Mouse (Mus musculus): ENCODE results near the gene 1700001C19Rik. TPM values are rescaled to one million over a fixed set of nuclear protein-coding genes. Genes with fewer than 3 reads are reported as not detected.

Gene 1700001C19Rik
- total and polyA plus RNA-seq, 3 experiments = not detected

DNA sequence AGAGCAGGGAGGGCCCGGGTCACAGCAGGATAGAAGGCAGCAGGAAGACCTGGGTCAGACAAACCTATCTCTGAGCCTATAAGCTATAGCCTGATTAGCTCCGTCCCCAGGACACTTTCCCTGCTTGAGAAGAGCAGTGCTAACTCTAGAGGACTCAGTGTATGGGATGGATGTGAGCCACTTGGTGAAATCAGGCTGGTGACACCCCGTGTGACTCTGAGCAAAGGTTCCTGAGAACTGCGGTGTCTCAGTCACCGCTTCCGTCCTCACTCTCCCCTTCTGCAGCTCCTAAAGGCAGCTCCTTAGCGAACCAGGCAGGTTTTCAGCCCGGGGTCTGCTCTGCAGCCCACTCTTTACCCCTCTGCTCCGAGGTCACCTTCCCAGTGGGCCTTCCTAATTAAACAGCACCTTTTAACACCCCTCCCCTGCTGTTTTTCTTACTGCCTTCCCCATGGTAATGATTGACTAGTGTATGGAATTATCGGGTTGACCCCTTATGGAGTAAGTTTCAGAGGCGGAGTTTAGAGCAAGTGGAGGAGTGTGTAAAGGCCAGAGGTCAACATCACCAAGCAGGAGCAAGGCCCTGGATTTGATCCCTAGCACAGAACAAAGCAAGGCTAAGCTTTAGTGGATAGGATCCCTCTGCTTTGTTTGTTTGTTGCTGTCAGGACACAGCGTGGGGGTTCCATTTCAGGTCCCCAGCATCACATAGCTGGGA, 27.2 kb upstream of the 1700001C19Rik start:
- ATAC-seq (ENCODE audit: extremely low read depth, insufficient number of reproducible peaks, low FRiP score, poor library complexity, severe bottlenecking) (no peak), DNase-seq (ENCODE audit: low spot score) (no peak)
- Histone ChIP-seq H3K4me3 (ENCODE audit: low read depth, low read length) (no peak overlapping the region), H3K9me3 (replicated peaks) (no peaks in the 10 kb centered on the region), H3K4me1 (ENCODE audit: insufficient read depth, low read depth, low read length) (no peaks in the 10 kb centered on the region), H3K36me3 (replicated peaks) (no peaks in the 10 kb centered on the region), H3K27me3 (ENCODE audit: insufficient read depth, low read length) (peaks cover 72% of the 10 kb centered on the region)
- TF ChIP-seq POLR2AphosphoS5 (IDR thresholded peaks at IDR 0.05; ENCODE audit: insufficient replicate concordance, low read depth, low read length) = no peak
- no peak for TF ChIP-seq TAL1 (conservative IDR thresholded peaks at IDR 0.05; ENCODE audit: low read depth, low read length)
- no peak for TF ChIP-seq GATA1 (IDR thresholded peaks at IDR 0.05; ENCODE audit: borderline replicate concordance, low read length)
- TF ChIP-seq CTCF (IDR thresholded peaks at IDR 0.05; ENCODE audit: low read depth, low read length) = no peak
- no peak for TF ChIP-seq GATA2 (IDR thresholded peaks at IDR 0.05; ENCODE audit: borderline replicate concordance, low read depth, low read length)

GRCm38 (mm10) chr17:47462728-47463388, 25.7 kb upstream of the 1700001C19Rik start:
- TF ChIP-seq TAL1 (conservative IDR thresholded peaks at IDR 0.05; ENCODE audit: low read depth, low read length) (no peak), POLR2AphosphoS5 (IDR thresholded peaks at IDR 0.05; ENCODE audit: insufficient replicate concordance, low read depth, low read length) (no peak), GATA2 (IDR thresholded peaks at IDR 0.05; ENCODE audit: borderline replicate concordance, low read depth, low read length) (no peak), GATA1 (IDR thresholded peaks at IDR 0.05; ENCODE audit: borderline replicate concordance, low read length) (no peak), CTCF (IDR thresholded peaks at IDR 0.05; ENCODE audit: low read depth, low read length) (no peak)
- H3K4me1 ChIP-seq (ENCODE audit: insufficient read depth, low read depth, low read length) = no peaks in the 10 kb centered on the region
- no peak for DNase-seq (ENCODE audit: low spot score)
- H3K4me3 ChIP-seq (ENCODE audit: low read depth, low read length) = no peak overlapping the region
- H3K27me3 ChIP-seq (ENCODE audit: insufficient read depth, low read length) = peaks cover 70% of the 10 kb centered on the region
- ATAC-seq (ENCODE audit: extremely low read depth, insufficient number of reproducible peaks, low FRiP score, poor library complexity, severe bottlenecking) = no peak
- H3K9me3 ChIP-seq (replicated peaks) = no peaks in the 10 kb centered on the region
- no peaks in the 10 kb centered on the region for H3K36me3 ChIP-seq (replicated peaks)

DNA sequence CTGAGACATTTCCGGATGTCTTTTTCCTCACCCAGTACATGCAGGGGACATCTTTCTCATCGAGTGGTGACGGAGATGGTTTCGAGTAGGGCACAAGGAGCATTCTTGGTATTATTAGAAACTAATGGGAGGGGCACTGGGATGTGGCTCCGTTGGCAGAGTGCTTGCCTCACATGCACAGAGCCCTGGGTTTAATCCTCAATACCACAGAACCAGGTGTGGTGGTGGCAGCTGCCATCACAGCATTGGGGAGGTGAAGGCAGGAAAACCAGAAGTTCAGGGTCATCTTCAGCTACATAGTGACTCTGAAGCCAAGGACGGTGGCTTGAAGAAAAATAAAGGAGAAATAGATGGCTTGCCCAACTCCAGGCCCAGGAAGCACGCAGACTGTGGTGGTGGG, 25.0 kb upstream of the 1700001C19Rik start:
- no peaks in the 10 kb centered on the region for H3K9me3 ChIP-seq (replicated peaks)
- DNase-seq (ENCODE audit: low spot score) (no peak), ATAC-seq (ENCODE audit: extremely low read depth, insufficient number of reproducible peaks, low FRiP score, poor library complexity, severe bottlenecking) (no peak)
- no peak overlapping the region for H3K4me3 ChIP-seq (ENCODE audit: low read depth, low read length)
- H3K4me1 ChIP-seq (ENCODE audit: insufficient read depth, low read depth, low read length) = no peaks in the 10 kb centered on the region
- no peaks in the 10 kb centered on the region for H3K36me3 ChIP-seq (replicated peaks)
- TF ChIP-seq GATA1 (IDR thresholded peaks at IDR 0.05; ENCODE audit: borderline replicate concordance, low read length) = no peak
- no peak for TF ChIP-seq CTCF (IDR thresholded peaks at IDR 0.05; ENCODE audit: low read depth, low read length)
- TF ChIP-seq GATA2 (IDR thresholded peaks at IDR 0.05; ENCODE audit: borderline replicate concordance, low read depth, low read length) = no peak
- H3K27me3 ChIP-seq (ENCODE audit: insufficient read depth, low read length) = peaks cover 65% of the 10 kb centered on the region

DNA sequence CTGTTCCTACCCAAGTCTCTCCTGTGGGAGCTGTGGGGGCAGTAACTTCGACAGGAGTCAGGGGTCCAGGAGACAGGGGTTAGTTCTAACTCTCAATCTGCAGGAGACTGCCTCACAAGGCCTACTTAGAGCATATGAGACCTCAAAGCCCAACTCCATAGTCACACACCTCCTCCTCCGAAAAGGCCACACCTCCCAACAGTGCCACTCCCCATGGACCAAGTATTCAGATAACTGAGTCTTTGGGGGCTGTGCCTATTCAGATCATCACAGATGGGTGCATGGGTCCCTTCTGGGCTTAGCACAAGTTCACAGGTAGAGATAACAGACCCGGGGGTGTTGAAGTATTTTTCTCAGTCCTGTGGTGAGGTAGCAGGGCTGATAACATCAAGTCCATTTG, 24.5 kb upstream of the 1700001C19Rik start:
- DNase-seq (ENCODE audit: low spot score) (no peak), ATAC-seq (ENCODE audit: extremely low read depth, insufficient number of reproducible peaks, low FRiP score, poor library complexity, severe bottlenecking) (no peak)
- peaks cover 60% of the 10 kb centered on the region for H3K27me3 ChIP-seq (ENCODE audit: insufficient read depth, low read length)
- no peaks in the 10 kb centered on the region for H3K36me3 ChIP-seq (replicated peaks)
- peaks cover 3% of the 10 kb centered on the region; the same call in 1 of the 2 replicates for H3K4me1 ChIP-seq (ENCODE audit: insufficient read depth, low read depth, low read length)
- TF ChIP-seq TAL1 (conservative IDR thresholded peaks at IDR 0.05; ENCODE audit: low read depth, low read length) (no peak), POLR2AphosphoS5 (IDR thresholded peaks at IDR 0.05; ENCODE audit: insufficient replicate concordance, low read depth, low read length) (no peak), GATA1 (IDR thresholded peaks at IDR 0.05; ENCODE audit: borderline replicate concordance, low read length) (no peak), GATA2 (IDR thresholded peaks at IDR 0.05; ENCODE audit: borderline replicate concordance, low read depth, low read length) (no peak), CTCF (IDR thresholded peaks at IDR 0.05; ENCODE audit: low read depth, low read length) (no peak)
- H3K9me3 ChIP-seq (replicated peaks) = no peaks in the 10 kb centered on the region
- H3K4me3 ChIP-seq (ENCODE audit: low read depth, low read length) = no peak overlapping the region

GRCm38 (mm10) chr17:47459341-47459919, 22.3 kb upstream of the 1700001C19Rik start:
- no peaks in the 10 kb centered on the region for H3K9me3 ChIP-seq (replicated peaks)
- no peak overlapping the region for H3K4me3 ChIP-seq (ENCODE audit: low read depth, low read length)
- H3K36me3 ChIP-seq (replicated peaks) = no peaks in the 10 kb centered on the region
- no peak for TF ChIP-seq TAL1 (conservative IDR thresholded peaks at IDR 0.05; ENCODE audit: low read depth, low read length)
- no peak for TF ChIP-seq GATA1 (IDR thresholded peaks at IDR 0.05; ENCODE audit: borderline replicate concordance, low read length)
- TF ChIP-seq CTCF (IDR thresholded peaks at IDR 0.05; ENCODE audit: low read depth, low read length) = no peak
- H3K27me3 ChIP-seq (ENCODE audit: insufficient read depth, low read length) = peaks cover 49% of the 10 kb centered on the region
- DNase-seq (ENCODE audit: low spot score) (no peak), ATAC-seq (ENCODE audit: extremely low read depth, insufficient number of reproducible peaks, low FRiP score, poor library complexity, severe bottlenecking) (no peak)
- H3K4me1 ChIP-seq (ENCODE audit: insufficient read depth, low read depth, low read length) = peaks cover 14% of the 10 kb centered on the region

GRCm38 (mm10) chr17:47458936-47459335, 21.8 kb upstream of the 1700001C19Rik start:
- Histone ChIP-seq H3K4me1 (ENCODE audit: insufficient read depth, low read depth, low read length) (peaks cover 17% of the 10 kb centered on the region), H3K36me3 (replicated peaks) (no peaks in the 10 kb centered on the region), H3K9me3 (replicated peaks) (no peaks in the 10 kb centered on the region), H3K4me3 (ENCODE audit: low read depth, low read length) (no peak overlapping the region), H3K27me3 (ENCODE audit: insufficient read depth, low read length) (peaks cover 44% of the 10 kb centered on the region)
- TF ChIP-seq POLR2AphosphoS5 (IDR thresholded peaks at IDR 0.05; ENCODE audit: insufficient replicate concordance, low read depth, low read length) = no peak
- no peak for TF ChIP-seq TAL1 (conservative IDR thresholded peaks at IDR 0.05; ENCODE audit: low read depth, low read length)
- no peak for TF ChIP-seq GATA1 (IDR thresholded peaks at IDR 0.05; ENCODE audit: borderline replicate concordance, low read length)
- TF ChIP-seq CTCF (IDR thresholded peaks at IDR 0.05; ENCODE audit: low read depth, low read length) = no peak
- TF ChIP-seq GATA2 (IDR thresholded peaks at IDR 0.05; ENCODE audit: borderline replicate concordance, low read depth, low read length) = no peak
- ATAC-seq (ENCODE audit: extremely low read depth, insufficient number of reproducible peaks, low FRiP score, poor library complexity, severe bottlenecking) (no peak), DNase-seq (ENCODE audit: low spot score) (no peak)

Data from G1E (cell line).